Mouse (Mus musculus): Measurements from ENCODE around the gene Adam23. TPM values are rescaled to one million over a fixed set of nuclear protein-coding genes. Genes with fewer than 3 reads are reported as not detected.
"Not testable (repeated sequence)": the region's sequence is repeated elsewhere in the genome, so short reads cannot be mapped to it uniquely, and the experiment has no call there.

The Adam23 gene
- total RNA-seq, 4 experiments from 2014 or later: 161 to 180 (median 175) TPM

DNA sequence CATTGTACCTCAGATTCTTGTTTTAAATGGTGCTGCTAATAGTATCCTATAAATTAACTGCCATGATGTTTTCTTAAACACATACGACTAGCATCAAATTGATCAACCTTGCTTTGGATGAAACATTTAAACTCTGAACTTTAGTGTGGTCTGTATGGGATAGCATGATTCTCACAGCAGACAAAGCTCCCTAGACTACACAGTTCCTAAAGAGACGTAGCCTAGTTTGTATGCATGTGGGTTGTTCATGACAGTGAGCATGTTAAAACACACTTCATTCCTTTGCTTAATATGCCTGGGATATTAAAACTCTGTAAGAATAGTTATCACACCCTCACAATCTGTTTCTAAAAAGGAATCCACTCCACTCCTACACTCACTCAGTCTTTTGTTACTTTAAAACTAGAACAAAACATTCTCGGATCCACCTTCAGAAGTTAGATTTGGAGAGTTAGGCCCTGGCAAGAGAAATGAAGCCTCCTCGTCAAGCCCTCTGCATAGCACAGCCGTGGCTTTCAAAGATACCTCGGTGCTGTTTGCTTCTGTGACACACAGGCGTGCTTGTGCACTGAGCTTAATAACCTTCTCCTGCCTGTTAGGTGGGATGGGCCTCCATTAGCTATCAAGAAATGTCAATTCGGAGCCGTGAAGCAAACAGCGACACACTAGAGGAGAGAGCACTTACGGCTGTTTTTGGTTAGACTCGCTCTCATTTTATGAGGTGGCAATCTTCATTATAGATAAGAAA, 128.3 kb downstream of the Adam23 start:
- no peak for DNase-seq (ENCODE audit: low spot score in 2 of 2)

DNA sequence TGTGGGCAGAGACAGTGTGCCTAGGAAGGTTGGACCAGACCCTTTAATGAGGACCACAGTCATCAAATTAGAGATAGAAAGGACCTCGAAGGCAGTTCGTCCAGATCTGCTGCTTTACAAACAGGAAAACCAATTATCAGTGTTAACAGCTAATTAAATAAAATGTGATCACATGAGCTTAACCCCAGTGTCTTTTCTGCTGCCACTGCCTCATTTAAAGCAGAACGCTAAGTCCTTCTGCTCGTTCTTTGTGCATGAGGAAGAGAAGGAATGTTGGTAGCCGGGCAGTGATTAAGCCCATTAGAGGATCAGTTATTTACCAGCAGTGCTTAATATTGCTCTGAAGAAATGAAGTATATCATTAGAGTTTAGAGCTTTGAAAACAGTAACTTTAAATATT, 131.1 kb downstream of the Adam23 start:
- no peak for DNase-seq (ENCODE audit: low spot score in 2 of 2)

DNA sequence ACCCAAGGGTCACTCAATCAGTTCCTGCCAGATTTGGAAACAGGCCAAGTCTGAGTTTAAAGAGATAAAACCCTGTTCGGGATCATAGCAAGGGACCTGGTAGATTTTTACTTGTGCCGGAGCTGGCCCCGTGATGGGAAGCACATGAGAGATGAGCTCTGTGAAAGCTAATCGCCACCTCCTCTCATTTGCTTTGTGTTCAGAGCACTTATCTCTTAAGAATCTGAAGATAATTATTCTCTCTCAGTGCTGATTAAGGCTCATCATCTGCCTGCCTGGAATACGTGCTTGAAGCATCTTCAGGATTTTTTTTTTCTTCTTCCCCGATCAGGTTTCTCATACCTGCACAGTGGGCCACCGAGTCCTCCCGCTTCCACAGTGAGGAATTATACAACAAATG, 133.5 kb downstream of the Adam23 start:
- DNase-seq (ENCODE audit: low spot score in 2 of 2): no peak

DNA sequence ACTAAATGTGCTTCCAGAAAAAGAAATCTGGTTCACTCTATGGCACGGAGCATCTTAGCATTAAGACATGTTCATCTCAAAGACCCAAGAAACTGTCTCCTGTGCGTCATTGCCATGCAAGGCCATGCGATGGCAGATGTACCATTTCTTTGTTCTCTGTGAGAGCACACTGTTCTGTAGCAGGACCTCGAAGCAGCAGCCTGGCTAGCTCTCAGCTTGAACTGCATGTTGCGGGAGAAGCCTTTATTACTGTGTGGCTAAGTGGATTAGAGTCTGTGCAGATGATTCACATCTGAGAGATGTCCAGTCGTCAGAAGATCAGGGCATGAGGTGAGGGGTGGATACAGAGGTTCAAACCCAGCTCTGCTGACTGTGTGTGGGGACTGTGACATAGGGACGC, 141.2 kb downstream of the Adam23 start:
- no peak for DNase-seq (ENCODE audit: low spot score in 2 of 2)

DNA sequence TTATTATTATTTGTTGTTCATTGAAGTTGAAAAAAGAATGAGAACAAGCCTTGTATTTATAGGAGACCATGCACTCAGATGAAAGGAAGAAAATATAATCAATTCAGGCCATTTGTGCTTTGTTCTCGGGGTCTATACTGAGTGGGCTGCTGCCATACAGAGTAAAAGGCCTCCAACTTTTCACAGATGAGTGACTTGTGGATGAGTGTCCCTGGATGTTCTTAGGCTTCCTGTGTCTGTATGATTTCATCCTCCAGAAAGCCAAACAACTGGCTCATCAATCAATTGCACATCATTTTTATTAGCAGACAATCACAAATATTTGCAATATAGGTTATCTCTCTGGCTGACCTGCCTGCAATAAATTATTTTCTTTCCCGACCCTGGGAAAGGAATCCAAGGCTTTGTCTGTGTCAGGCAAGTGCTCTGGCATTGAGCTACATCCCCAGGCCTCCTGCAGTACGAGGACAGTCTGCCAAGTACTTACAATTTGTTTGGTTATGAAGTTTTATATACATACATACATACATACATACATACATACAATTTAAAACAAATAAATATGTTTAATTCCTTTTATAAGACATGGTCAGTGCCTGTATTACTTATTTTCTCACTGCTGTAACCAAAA, 158.3 kb downstream of the Adam23 start:
- DNase-seq (ENCODE audit: low spot score in 2 of 2): no peak

DNA sequence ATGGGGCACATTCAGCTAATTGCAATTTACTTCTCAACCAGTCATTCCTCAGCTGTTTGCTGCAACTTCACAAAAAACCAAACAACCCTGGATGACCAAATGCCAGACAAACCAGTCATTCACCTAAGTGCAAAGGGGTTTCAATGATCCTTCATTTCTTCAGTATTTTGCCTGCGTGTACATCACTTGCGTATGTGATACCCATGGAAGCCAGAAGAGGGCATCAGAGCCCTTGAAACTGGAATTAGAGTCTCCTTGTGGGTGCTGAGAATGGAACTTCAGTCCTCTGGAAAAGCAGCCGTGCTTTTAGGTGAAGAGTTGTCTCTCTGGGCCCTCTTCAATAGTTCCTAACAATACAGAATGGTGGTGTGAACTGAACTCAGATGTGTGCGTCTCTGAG, 163.9 kb downstream of the Adam23 start:
- DNase-seq (ENCODE audit: low spot score in 2 of 2): no peak

DNA sequence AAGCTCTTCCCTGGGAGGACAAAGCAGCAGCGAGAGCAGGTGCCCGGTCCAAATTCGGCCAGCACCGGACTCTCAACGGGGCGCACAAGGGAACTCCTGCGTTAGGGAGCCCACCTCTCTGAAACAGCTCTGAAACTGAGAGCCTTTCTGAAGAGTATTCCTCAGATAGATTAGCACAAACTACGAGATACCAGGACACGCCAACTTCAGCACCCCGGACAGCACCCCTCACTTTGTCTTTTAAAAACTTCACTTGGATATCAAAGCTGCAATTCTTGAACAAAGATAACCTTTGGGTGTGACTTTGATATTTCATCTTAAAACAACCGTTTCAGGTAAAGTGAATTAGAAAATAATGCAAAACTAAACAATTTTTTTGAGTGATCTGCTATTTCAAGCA, 168.9 kb downstream of the Adam23 start:
- DNase-seq (ENCODE audit: low spot score in 2 of 2): no peak

DNA sequence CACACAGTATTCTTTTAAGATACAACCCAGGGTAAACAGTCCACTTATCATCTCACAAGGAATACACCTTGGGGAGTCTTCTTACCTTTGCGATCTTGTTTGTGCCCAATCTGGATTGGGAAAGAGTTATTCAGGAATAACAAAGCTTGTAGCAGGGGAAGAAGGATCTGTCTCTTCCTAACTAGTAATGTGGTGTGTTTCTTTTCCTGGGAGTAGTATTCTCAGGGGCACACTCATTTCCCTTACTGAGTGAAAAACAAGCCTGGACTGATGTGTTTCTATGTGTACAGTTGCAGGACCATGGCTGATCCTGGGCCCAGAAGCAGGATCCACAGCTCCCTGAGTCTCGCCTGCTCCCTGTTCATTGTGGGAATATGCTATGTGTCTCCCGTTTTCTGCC, 170.0 kb downstream of the Adam23 start, which contains the start of gene Gm39653:
Gene Gm39653 (plus strand): TSS at position 301 of the 400 bp plus-strand sequence.
- DNase-seq (ENCODE audit: low spot score in 2 of 2): no peak

DNA sequence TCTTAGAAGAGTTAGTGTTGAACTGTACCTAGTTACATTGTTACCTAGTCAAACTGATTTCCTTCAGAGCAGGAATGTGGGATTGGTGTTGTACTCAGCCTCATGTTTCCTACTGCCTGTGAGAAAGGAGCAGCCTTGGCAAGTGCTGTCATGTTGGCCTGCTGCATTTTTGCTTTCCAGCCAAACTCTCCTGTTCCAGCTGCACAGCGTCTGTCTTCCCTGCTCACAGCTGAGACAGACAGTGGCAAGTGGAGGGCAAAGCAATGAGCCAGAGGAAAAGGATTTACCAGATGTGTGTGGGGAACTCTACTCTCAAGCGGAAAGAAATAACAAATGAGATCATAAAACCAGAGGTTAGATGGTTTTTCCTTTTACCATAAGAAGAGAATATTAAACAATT, 182.5 kb downstream of the Adam23 start:
- DNase-seq (ENCODE audit: low spot score in 2 of 2): no peak

DNA sequence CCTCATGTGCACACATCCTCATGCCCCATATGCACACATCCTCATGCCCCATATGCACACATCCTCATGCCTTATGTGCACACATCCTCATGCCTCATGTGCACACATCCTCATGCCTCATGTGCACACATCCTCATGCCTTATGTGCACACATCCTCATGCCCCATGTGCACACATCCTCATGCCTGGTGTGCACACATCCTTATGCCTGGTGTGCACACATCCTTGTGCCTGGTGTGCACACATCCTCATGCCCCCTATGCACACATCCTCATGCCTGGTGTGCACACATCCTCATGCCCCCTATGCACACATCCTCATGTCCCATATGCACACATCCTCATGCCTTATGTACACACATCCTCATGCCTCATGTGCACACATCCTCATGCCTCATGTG, 184.7 kb downstream of the Adam23 start:
- DNase-seq (ENCODE audit: low spot score in 2 of 2): not testable (repeated sequence)

DNA sequence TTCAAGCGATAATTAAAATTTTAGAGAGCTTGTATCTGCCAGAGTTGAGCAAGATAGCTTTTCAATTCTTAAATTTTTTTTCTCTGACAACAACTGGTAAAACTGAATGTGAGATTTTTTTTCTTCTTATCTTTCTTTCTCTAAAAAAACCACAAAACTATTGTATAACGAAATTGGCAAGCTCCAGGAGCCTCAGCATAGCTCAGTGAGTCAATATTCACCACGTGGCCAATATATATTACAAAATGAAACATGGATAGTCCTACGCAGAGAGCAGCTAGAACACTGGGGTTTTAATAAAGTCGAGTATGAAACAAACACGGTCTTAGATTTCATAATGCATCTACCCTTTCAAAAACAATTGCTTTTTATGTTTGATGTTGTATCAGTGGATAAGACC, 194.2 kb downstream of the Adam23 start:
- no peak for DNase-seq (ENCODE audit: low spot score in 2 of 2)

Other genes starting within 250 kb of the Adam23 start
- gene Gpr1, start 231.3 kb upstream of the Adam23 start, total RNA-seq (2022): under 1 TPM; 0.25 to 0.87 (median 0.72) TPM
- 10 to 100 TPM; 14.6 to 17.2 (median 16.0) TPM for gene Zdbf2, start 172.6 kb upstream of the Adam23 start, total RNA-seq (2022)
- not detected for gene Gm39653, start 170.1 kb downstream of the Adam23 start, total RNA-seq (2022)
- under 1 TPM in 2 of 4 experiments, not detected in 2; 0.13 to 0.22 TPM for gene Dytn, start 241.0 kb downstream of the Adam23 start, total RNA-seq (2022)

Data from left cerebral cortex, adult 8-10 months (tissue).